Mouse (Mus musculus): ENCODE data around the gene Cd5. TPM values are rescaled to one million over a fixed set of nuclear protein-coding genes. Genes with fewer than 3 reads are reported as not detected.
A peak's percentile ranks its signal among the peaks of the same experiment; 100 is the strongest.

Cd5 gene
- polyA plus RNA-seq, 1 experiment from 2014 or later, result 0.42 TPM

DNA sequence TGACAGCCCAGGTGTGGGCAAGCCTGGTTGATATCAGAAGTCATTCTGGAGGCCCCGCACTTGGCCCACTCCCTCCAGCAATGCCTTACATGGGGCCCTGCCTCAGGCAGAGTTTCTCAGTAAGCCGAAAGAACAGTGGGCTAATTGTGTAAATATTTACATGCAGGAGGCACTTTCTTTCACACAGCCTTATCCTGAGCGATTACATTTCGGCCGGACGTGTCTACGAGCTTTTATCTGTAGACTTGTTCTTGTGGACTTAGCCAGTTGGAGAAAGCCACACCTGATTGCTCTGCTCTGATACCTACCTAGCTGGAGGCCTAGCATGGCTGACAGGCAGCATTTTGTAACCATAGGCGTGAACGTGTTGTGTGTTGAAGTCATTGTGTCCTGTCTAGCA lies 39.0 kb downstream of the Cd5 start:
- H3K4me3 ChIP-seq, result no peak overlapping the region
- H3K4me1 ChIP-seq, result peaks cover 58% of the 10 kb centered on the region
- H3K27me3 ChIP-seq, result no peaks in the 10 kb centered on the region
- no peak overlapping the region for H3K9ac ChIP-seq
- WGBS, result 68% methylated on average over 9 of the region's 9 CpGs
- no peaks in the 10 kb centered on the region for H3K9me3 ChIP-seq
- H3K27ac ChIP-seq, result no peak overlapping the region; the same call in 1 of the 2 replicates
- H3K4me2 ChIP-seq, result no peak overlapping the region
- no peak for ATAC-seq (ENCODE audit: insufficient number of reproducible peaks, insufficient read depth, low FRiP score, low TSS enrichment, low read depth)
- 0 out of 2 replicates have a peak, but pooled peaks cover 8% of the 10 kb centered on the region for H3K36me3 ChIP-seq

DNA sequence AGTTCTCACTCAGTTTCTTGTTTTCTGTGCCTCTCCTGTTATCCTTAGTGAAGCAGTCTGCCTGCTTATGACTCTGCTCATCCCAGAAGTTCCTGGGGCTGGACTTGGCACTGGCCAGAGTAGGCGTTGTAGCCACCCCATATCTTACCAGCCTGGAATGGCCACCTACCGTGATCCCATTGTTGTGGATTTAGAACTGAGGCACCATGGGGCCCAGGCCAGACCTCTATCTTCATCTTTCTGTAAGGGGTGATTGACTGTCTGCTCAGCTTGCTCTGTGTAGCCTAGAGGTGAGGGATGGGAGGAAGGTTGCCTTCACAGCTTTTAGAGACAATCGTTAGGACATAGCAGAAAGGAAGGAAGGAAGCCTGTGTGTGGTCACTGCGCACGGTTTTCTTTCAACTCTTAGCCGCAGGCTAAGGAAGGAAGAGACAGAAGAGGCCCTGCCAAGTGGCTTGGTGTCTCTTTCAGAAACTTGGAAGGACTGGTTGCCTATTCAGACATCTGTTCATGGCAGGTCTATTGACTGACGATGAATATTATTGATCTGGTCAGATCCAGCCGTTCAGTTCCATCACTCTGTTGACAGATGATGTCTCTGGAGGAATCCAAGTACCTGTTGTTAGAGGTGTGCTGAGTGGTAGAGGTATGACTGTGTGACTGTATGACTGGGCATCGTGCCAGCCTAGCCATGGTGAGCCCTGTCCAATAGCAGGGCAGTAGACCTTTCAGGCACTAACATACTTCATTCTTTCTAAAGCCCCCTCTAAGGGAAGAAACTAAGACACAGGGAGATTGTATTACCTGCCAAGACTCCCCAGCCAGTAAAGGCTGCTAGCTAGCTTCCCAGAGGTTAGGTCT lies 40.4 kb downstream of the Cd5 start:
- Histone ChIP-seq H3K36me3 (0 out of 2 replicates have a peak, but pooled peaks cover 6% of the 10 kb centered on the region), H3K4me3 (no peak overlapping the region), H3K27ac (no peak overlapping the region; the same call in 1 of the 2 replicates), H3K4me1 (peaks cover 58% of the 10 kb centered on the region), H3K4me2 (no peak overlapping the region), H3K9ac (peak overlapping the region; percentile 46; the same call in 1 of the 2 replicates), H3K27me3 (no peaks in the 10 kb centered on the region), H3K9me3 (no peaks in the 10 kb centered on the region)
- WGBS, result 75% methylated on average over 9 of the region's 9 CpGs
- ATAC-seq (ENCODE audit: insufficient number of reproducible peaks, insufficient read depth, low FRiP score, low TSS enrichment, low read depth), result 0 out of 2 replicates have a peak, but pooled peaks have one; percentile 23

DNA sequence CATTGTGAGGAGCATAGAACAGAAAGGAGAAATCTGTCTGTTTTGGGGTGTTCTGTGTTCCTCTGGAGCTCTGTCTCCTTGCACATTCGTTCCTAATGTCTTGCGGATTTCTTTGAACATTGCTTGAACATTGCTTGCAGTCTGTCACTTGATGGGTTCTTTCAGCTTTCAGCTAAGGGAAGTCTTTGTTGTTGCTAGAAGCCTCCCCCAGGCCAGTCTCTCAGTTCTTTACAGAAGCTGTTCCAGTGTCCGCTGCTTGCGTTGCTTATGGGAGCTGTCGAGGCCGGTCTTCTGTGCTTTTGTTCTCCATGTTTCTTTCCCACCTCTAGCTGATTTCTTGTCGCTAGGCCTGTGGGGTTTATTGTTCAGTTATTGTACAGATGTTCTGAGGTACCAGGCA lies 43.0 kb downstream of the Cd5 start:
- ATAC-seq (ENCODE audit: insufficient number of reproducible peaks, insufficient read depth, low FRiP score, low TSS enrichment, low read depth), result no peak
- Histone ChIP-seq H3K27ac (peak overlapping the region; percentile 19; the same call in 1 of the 2 replicates), H3K27me3 (no peaks in the 10 kb centered on the region), H3K9me3 (no peaks in the 10 kb centered on the region), H3K4me1 (peaks cover 61% of the 10 kb centered on the region), H3K9ac (0 out of 2 replicates have a peak overlapping the region, but pooled peaks have one; percentile 32), H3K4me3 (no peak overlapping the region), H3K4me2 (no peak overlapping the region), H3K36me3 (0 out of 2 replicates have a peak, but pooled peaks cover 3% of the 10 kb centered on the region)
- WGBS, result 29% methylated on average over 7 of the region's 7 CpGs

DNA sequence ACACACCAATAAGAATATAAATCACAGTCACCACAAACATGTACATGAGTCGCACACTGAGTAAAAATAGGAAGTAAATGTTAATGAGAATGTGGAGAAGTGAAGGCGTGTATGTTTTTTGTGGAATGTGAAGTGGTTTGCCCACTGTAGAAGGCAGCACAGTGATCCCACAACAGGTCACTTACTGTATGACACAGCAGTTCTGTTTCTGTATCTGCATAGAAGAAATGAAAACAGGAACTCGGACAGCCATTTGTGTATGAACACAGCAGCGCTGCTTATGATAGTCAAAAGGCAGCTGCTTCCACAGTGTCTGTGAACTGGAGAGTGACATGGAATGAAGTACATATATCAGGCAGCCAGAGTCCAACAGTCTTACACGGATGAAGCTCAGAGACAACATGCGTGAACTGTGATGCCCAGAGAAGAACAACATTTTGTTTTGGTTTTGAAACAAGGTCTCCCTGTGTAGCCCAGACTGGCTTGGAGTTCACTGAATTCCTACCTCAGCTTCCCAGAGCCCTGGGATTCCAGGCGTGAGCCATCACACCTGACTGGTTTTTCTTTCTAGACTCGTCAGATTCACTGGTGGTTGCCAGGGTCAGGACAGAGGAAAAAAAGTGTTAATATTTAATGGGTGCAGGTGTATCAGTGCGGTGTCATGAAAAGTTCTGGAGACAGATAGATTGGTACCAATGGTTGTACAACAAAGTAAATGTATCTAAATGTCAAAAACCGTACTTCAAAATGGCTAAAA lies 44.7 kb downstream of the Cd5 start:
- 0 out of 2 replicates have a peak, but pooled peaks cover 3% of the 10 kb centered on the region for H3K36me3 ChIP-seq
- H3K4me2 ChIP-seq, result no peak overlapping the region
- WGBS, result 87% methylated on average over 10 of the region's 10 CpGs
- H3K27me3 ChIP-seq, result no peaks in the 10 kb centered on the region
- H3K4me1 ChIP-seq, result peaks cover 63% of the 10 kb centered on the region
- H3K9me3 ChIP-seq, result no peaks in the 10 kb centered on the region
- ATAC-seq (ENCODE audit: insufficient number of reproducible peaks, insufficient read depth, low FRiP score, low TSS enrichment, low read depth), result no peak
- no peak overlapping the region for H3K27ac ChIP-seq
- H3K9ac ChIP-seq, result no peak overlapping the region
- no peak overlapping the region for H3K4me3 ChIP-seq

DNA sequence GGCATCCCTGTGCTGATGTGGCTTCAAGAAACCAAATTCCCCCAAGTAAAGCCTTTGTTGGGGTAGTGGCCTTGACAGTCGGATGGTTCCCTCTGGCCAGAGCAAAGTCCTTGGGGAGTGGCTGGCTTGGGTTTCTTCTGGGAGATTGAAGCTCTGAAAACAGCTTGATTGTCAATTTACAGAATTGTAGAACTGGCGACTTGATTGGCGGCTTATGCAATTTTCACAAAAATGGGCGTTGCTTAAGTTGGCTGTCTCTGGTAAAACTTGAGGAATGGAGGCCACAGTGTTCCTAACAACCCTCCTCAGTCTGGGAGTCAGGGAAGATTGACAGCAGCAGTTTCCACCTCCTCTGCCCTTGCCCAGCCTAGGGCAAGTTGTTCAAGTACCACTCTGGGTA lies 46.4 kb downstream of the Cd5 start:
- Histone ChIP-seq H3K27ac (no peak overlapping the region), H3K36me3 (0 out of 2 replicates have a peak, but pooled peaks cover 3% of the 10 kb centered on the region), H3K4me2 (no peak overlapping the region), H3K4me1 (peaks cover 54% of the 10 kb centered on the region), H3K4me3 (no peak overlapping the region), H3K27me3 (no peaks in the 10 kb centered on the region), H3K9me3 (no peaks in the 10 kb centered on the region), H3K9ac (no peak overlapping the region)
- ATAC-seq (ENCODE audit: insufficient number of reproducible peaks, insufficient read depth, low FRiP score, low TSS enrichment, low read depth), result no peak
- 83% methylated on average over 4 of the region's 4 CpGs for WGBS

GRCm38 (mm10) chr19:10691660-10692059 lies 47.1 kb downstream of the Cd5 start:
- Histone ChIP-seq H3K36me3 (0 out of 2 replicates have a peak, but pooled peaks cover 3% of the 10 kb centered on the region), H3K27me3 (no peaks in the 10 kb centered on the region), H3K4me1 (peaks cover 49% of the 10 kb centered on the region), H3K9ac (0 out of 2 replicates have a peak overlapping the region, but pooled peaks have one; percentile 27), H3K4me2 (no peak overlapping the region; the same call in 1 of the 2 replicates), H3K4me3 (no peak overlapping the region), H3K27ac (no peak overlapping the region), H3K9me3 (no peaks in the 10 kb centered on the region)
- ATAC-seq (ENCODE audit: insufficient number of reproducible peaks, insufficient read depth, low FRiP score, low TSS enrichment, low read depth), result no peak
- 79% methylated on average over 3 of the region's 3 CpGs for WGBS

DNA sequence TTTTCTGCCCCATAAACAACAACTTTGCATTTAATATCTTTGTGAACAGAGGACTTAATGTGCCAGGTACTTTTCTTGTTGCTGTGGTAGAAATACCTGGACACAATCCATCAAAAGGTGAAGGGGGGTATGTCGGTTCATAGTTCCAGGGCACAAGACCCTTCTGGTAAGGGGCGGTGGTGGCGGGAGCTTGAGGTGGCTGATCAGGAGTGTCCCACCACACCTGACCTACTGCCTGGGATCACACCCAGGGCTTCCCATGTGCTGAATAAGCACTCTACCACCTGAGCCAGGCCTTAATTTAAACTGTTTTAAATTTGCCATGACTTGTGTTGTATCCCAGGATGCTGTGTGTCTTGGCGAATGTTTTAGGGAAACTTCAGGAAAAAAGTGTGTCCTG lies 47.7 kb downstream of the Cd5 start:
- Histone ChIP-seq H3K27me3 (no peaks in the 10 kb centered on the region), H3K4me2 (0 out of 2 replicates have a peak overlapping the region, but pooled peaks have one; percentile 86), H3K4me3 (no peak overlapping the region), H3K9me3 (no peaks in the 10 kb centered on the region), H3K27ac (peak overlapping the region; percentile 90; the same call in 1 of the 2 replicates), H3K36me3 (0 out of 2 replicates have a peak, but pooled peaks cover 3% of the 10 kb centered on the region), H3K9ac (no peak overlapping the region), H3K4me1 (peaks cover 44% of the 10 kb centered on the region)
- no peak for ATAC-seq (ENCODE audit: insufficient number of reproducible peaks, insufficient read depth, low FRiP score, low TSS enrichment, low read depth)
- WGBS, result 94% methylated on average over 4 of the region's 4 CpGs

DNA sequence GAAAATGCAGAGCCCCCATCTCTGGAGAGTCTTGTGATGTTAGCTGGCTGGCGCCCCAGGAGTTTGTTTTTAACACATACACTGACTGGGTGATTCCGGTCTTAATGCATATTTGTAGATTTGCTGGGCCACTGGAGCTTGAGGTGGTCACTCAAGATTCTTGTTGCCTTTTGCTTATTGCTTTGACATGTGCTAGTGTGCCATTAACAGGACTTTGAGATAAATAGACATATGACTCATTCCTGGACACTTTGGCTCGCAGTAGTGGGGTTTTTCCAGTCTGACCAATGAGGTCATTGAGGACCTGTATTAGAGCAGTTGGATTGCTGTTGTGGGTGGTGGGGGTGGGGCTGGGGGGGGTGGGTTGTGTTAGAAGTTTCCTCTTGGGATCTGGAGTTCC lies 48.5 kb downstream of the Cd5 start:
- peak overlapping the region; percentile 79; the same call in 1 of the 2 replicates for H3K4me3 ChIP-seq
- no peak for ATAC-seq (ENCODE audit: insufficient number of reproducible peaks, insufficient read depth, low FRiP score, low TSS enrichment, low read depth)
- peaks cover 37% of the 10 kb centered on the region for H3K4me1 ChIP-seq
- H3K4me2 ChIP-seq, result peak overlapping the region; percentile 86
- peak overlapping the region; percentile 90 for H3K27ac ChIP-seq
- no peaks in the 10 kb centered on the region for H3K27me3 ChIP-seq
- WGBS, result 85% methylated on average over 3 of the region's 3 CpGs
- H3K9me3 ChIP-seq, result no peaks in the 10 kb centered on the region
- peak overlapping the region; percentile 89 for H3K9ac ChIP-seq
- H3K36me3 ChIP-seq, result 0 out of 2 replicates have a peak, but pooled peaks cover 3% of the 10 kb centered on the region

DNA sequence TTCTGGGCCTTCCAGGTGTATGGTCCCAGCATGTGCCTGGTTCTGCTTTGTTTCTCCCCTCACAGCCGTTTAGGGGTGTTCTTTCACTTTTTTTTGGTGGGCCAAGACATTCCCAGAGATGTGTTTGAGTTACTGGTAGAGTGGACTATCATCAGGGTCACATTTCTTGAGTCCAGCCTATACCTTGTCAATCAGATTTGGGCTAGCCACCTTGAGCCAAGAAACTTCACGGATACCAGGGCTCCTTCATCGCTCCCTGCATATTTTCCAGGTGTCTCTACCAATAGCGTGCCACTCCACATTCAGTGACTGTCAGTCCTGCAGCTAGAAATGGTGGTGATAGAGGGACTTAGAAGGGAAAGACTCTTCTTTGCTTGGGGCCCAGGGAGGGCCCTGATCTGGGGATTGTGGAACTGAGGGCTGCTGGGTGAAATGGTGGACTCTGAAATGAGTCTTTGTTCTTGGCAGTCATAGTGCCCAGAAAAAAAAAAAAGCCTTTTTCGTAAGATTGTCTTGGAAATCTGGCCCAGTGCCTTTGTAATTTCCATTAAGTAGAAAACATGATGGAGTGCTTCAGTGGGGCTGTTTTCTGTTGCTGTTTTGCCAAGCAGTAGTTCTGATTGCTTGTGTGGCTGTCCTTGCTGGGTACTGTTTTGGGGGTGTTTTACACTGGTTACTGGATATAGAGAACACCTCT lies 49.2 kb downstream of the Cd5 start:
- Histone ChIP-seq H3K9ac (peak overlapping the region; percentile 89), H3K4me3 (peak overlapping the region; percentile 79), H3K4me2 (peak overlapping the region; percentile 86), H3K27ac (peak overlapping the region; percentile 90), H3K27me3 (no peaks in the 10 kb centered on the region), H3K9me3 (no peaks in the 10 kb centered on the region), H3K4me1 (peaks cover 34% of the 10 kb centered on the region), H3K36me3 (0 out of 2 replicates have a peak, but pooled peaks cover 3% of the 10 kb centered on the region)
- no peak for ATAC-seq (ENCODE audit: insufficient number of reproducible peaks, insufficient read depth, low FRiP score, low TSS enrichment, low read depth)
- WGBS, result 43% methylated on average over 5 of the region's 5 CpGs

- H3K4me3 ChIP-seq, result peak within 1 kb of the TSS; percentile 79
- under 1% methylated on average over 64 of the region's 74 CpGs for WGBS
- H3K4me1 ChIP-seq, result peaks cover 34% of the 10 kb centered on the region
- peak within 1 kb of the TSS; percentile 86 for H3K4me2 ChIP-seq
- no peaks in the 10 kb centered on the region for H3K9me3 ChIP-seq
- ATAC-seq (ENCODE audit: insufficient number of reproducible peaks, insufficient read depth, low FRiP score, low TSS enrichment, low read depth), result peak; percentile 86
- H3K27me3 ChIP-seq, result no peaks in the 10 kb centered on the region
- peak within 1 kb of the TSS; percentile 90 for H3K27ac ChIP-seq
- peak within 1 kb of the TSS; percentile 89 for H3K9ac ChIP-seq
- 0 out of 2 replicates have a peak, but pooled peaks cover 3% of the 10 kb centered on the region for H3K36me3 ChIP-seq
These were observed 50.1 kb downstream of the Cd5 start, which contains the start of gene Vps37c for GRCm38 (mm10) chr19:10688537-10689352. TSS of gene Vps37c (plus strand) at chr19:10688735.

Measured in embryonic facial prominence, embryonic 13.5 days (tissue).